Mouse (Mus musculus) brown adipose tissue, adult 24 weeks (tissue): ENCODE measurements around the gene Cenpk. TPM values are rescaled to one million over a fixed set of nuclear protein-coding genes. Genes with fewer than 3 reads are reported as not detected.
A peak's percentile ranks its signal among the peaks of the same experiment; 100 is the strongest.
"Not testable (repeated sequence)": the region's sequence is repeated elsewhere in the genome, so short reads cannot be mapped to it uniquely, and the experiment has no call there.

Experiments
- H3K27ac ChIP-seq: fragments of 200-500 bp; replicated peaks from 2 replicates; pipeline ENCODE4 v1.5.1; 2012; ENCODE audit warnings: low read depth, mild to moderate bottlenecking, low read length
- H3K4me1 ChIP-seq: fragments of 200-500 bp; 2 replicates; pipeline ENCODE4 v1.6.1; 2012; ENCODE audit warnings: low read length, mixed read lengths; ENCODE audit not compliant: control insufficient read depth, insufficient read depth, insufficient read length
- H3K4me3 ChIP-seq: fragments of 200-500 bp; 2 replicates; pipeline ENCODE4 v1.5.1; 2012; ENCODE audit warnings: low read depth, mild to moderate bottlenecking, low read length, moderate library complexity; ENCODE audit not compliant: insufficient read depth
- polyA plus RNA-seq: library from polyadenylated mRNA; stranded (reverse); fragments of >200 nt; gene quantifications from 2 replicates; pipeline ENCODE4 v1.2.4, GENCODE M21; 2012; ENCODE audit not compliant: missing spikeins, insufficient read depth, insufficient read length

Gene Cenpk
- polyA plus RNA-seq, result 1.3 TPM in 1 of 2 replicates, not detected in the other

DNA sequence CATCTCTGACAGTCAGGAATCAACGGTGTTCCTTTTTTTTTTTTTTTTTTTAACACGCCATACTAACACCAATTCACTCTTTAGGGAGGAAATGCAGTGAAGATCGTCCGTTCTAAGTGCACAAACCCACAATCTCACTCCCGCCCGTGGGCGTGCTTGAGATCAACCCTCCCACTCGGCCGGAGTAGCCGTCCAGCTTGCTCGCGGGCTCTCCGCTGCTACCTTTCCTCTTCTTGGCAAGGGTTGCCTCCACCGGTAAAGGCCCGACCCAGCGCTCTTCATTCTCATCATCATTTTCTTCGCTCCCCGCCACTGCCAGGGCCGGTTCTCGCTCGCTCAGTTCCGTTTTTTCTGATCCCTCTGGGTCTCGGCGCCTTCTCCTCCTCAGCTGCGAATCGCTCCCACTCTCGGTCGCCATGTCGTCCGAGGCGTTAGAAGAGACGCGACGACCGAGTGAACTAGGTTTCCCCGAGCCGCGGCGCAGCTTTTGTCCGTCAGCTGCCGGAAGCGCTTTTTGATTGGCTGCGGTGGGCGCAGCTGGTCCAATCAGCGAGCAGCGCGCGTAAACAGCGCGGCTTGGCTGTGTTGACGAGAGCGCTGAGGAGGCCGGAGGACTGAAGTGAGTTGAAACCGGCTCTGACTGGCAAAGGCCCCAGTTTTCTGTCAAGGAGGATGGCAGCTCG is at the start of gene Cenpk, which contains the start of gene Ppwd1:
Cenpk (plus strand) TSS at position 228 of the 683 bp plus-strand sequence.
Ppwd1 (minus strand) TSS at position 460 of the 683 bp plus-strand sequence.
- peak within 1 kb of the TSS; percentile 94 for H3K4me3 ChIP-seq
- H3K27ac ChIP-seq, result peak within 1 kb of the TSS; percentile 95
- H3K4me1 ChIP-seq, result no peaks in the 10 kb centered on the region

DNA sequence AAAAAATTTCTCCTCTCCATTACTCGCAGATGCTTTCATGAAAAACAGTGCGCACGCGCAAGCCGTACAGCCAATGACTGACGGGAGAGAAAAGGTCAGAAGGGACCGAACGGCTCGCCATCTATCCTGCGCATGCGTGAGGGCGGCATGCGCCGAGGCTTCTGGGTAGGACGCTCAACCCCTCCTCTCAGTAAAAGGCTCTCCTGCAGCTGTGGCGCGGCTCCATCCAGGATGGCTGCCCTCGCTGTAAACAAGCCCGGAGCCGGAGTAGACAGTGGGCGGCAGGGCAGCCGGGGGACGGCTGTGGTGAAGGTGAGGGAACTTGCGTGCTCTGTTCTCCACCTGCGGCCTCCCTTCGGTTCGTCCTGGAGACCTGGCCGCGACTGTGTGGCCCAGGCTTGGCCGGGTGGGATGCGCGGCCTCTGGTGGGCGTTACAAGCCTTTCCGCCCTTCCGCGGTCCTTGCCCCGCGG is 49.7 kb upstream of the Cenpk start, which contains the start of gene Trim23:
Trim23 (plus strand) TSS at position 148 of the 472 bp plus-strand sequence.
- H3K4me1 ChIP-seq, result no peaks in the 10 kb centered on the region; the same call in 1 of the 2 replicates
- peak within 1 kb of the TSS; percentile 78 for H3K27ac ChIP-seq
- H3K4me3 ChIP-seq, result peak within 1 kb of the TSS; percentile 88

DNA sequence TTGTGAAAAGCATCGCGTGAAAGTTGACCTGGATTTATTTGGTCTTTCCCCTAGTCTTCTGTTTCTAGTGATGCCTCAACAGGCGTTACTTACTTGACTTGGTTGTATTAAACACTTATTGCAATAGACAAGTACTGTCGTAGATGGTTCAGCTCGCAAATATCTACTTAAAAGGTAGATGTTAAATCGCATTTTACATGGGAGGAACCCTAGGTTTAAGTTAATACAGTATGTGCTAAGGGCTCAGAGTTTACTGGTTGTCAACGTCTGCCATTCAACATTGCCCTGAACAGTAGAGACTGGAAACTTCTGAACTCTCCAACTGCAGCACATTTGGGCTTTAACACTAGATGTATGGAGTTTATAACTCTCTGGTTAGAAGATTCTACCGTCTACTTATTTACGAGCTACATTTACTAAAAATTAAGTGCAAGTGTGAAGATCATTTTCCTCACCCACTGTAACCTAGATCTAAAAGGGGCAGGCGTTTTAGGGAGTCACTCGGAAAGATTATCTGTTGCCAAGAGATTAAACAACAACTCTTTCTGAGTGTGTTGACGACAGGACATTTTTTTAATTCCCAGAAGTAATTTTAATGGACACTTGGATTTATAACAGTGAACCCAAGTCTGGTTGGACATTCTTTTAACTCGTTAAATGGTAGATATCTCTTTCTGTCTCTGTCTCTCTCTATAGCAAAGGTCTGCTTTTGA is 49.1 kb upstream of the Cenpk start:
- peak overlapping the region; percentile 53 for H3K27ac ChIP-seq

DNA sequence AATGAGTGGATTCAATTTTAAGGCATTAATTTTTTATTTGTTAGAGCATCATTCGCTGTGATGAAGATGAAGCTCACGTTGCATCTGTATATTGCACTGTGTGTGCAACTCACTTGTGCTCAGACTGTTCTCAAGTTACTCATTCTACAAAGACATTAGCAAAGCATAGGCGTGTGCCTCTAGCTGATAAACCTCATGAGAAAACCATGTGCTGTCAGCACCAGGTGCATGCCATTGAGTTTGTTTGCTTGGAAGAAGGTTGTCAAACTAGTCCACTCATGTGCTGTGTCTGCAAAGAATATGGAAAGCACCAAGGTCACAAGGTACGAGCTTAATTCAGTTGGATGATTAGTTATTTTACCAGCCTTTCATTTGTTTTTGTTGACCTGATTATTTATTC is 41.1 kb upstream of the Cenpk start:
- H3K4me1 ChIP-seq, result no peaks in the 10 kb centered on the region
- H3K4me3 ChIP-seq, result no peak overlapping the region
- no peak overlapping the region for H3K27ac ChIP-seq

More for the DNA sequence above, 49.1 kb upstream of the Cenpk start:
- Histone ChIP-seq H3K4me3 (peak overlapping the region; percentile 88), H3K4me1 (no peaks in the 10 kb centered on the region; the same call in 1 of the 2 replicates)

- H3K4me3 ChIP-seq, H3K27ac ChIP-seq, H3K4me1 ChIP-seq: not testable (repeated sequence)
Measured at GRCm38 (mm10) chr13:104195891-104196290, 32.5 kb upstream of the Cenpk start.

GRCm38 (mm10) chr13:104204313-104204712 is 24.1 kb upstream of the Cenpk start:
- Histone ChIP-seq H3K27ac (no peak overlapping the region), H3K4me1 (no peaks in the 10 kb centered on the region), H3K4me3 (no peak overlapping the region)

- Histone ChIP-seq H3K27ac (no peak overlapping the region), H3K4me3 (peak overlapping the region; percentile 34), H3K4me1 (no peaks in the 10 kb centered on the region)
Measured at GRCm38 (mm10) chr13:104227478-104227877, 933 bp upstream of the Cenpk start.

DNA sequence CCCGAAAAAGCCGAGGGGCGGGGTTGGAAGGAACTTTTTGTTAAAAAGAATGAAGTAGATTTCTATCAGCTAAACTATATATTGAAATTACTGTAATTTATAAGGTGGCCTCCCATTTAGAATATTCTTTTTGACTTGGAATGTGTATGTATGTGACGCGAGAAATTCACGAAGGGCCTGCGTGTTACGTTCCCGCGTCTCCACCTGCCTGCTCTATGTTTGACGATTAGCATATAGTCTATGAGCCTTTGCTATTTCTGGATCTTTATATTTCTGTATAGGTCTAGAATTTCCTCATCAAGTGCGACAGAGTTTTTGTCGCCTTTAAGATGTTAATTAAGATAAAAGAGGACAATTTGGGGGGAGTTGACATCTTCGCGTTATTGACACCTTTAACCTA is 770 bp downstream of the Cenpk start:
- Histone ChIP-seq H3K27ac (no peak overlapping the region), H3K4me1 (no peaks in the 10 kb centered on the region), H3K4me3 (peak overlapping the region; percentile 65)

DNA sequence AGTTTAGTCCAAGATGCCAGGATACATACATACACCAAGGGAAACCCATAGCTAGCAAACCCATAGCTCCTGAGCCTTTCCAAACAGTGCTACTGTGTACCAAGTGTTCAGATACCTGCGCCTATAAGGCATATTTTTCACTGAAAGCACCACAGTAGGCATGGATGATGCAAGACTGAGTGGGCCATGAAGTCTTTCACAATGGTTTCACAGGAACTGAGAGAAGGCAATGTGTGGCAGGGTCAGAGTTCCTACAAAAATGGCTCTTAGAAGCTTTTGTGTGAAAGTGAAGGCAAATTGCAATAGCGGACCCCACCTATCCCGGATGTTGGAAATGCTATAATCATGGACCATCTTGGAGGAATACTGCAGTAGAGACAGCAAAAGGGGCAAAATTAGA is 30.6 kb downstream of the Cenpk start:
- Histone ChIP-seq H3K4me1 (no peaks in the 10 kb centered on the region), H3K27ac (no peak overlapping the region), H3K4me3 (no peak overlapping the region)

DNA sequence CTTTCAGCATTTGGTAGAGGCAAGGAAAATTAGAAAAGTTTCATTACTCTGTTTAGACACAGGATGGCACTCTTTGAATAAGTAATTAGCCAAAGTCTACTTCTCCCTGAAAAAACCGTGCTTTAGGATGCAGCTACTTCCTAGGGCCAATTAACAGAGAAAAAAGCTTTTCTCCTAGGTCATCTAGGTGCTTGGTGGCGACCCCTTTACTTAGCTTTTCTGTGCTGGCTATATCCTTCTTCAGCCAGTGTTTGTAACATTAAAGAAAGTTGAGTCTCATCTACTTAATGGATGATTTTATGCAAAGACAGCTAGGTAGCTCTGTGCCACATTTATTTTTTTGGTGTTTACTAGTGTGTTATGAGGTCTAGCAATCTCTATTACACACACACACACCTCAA is 56.6 kb downstream of the Cenpk start:
- no peaks in the 10 kb centered on the region for H3K4me1 ChIP-seq
- H3K27ac ChIP-seq, result peak overlapping the region; percentile 94
- H3K4me3 ChIP-seq, result no peak overlapping the region

DNA sequence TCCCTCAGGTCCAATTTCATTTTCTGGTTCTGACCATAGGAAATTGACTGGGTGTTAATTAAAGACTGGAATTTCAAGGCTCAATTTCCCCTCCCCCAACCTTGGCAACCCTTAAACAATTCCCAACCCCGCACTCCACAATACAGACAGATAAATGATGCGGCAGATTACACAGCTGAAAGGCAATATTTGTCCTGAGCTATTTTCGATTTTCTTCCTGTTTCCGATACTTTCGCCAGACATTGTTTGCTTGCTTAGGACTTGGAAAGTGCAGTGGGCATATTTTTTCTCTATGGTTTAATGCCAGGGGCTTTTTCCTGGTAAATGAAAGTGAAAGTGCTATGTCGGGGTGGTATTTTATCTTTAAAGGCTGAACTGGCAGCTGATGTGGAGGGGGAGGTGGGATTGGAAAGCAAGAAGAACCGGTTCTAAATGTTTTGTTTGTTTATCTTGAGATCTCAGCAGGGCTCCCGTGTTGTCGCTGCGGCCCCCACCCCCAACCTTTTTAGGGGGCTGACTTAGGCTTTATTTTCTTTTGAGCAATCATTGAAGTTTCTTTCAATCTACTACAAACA is 57.4 kb downstream of the Cenpk start:
- H3K4me1 ChIP-seq, result no peaks in the 10 kb centered on the region
- H3K27ac ChIP-seq, result peak overlapping the region; percentile 94
- H3K4me3 ChIP-seq, result peak overlapping the region; percentile 84

GRCm38 (mm10) chr13:104286336-104286735 is 57.9 kb downstream of the Cenpk start:
- peak overlapping the region; percentile 94; the same call in 1 of the 2 replicates for H3K27ac ChIP-seq
- H3K4me1 ChIP-seq, result no peaks in the 10 kb centered on the region
- H3K4me3 ChIP-seq, result peak overlapping the region; percentile 84

DNA sequence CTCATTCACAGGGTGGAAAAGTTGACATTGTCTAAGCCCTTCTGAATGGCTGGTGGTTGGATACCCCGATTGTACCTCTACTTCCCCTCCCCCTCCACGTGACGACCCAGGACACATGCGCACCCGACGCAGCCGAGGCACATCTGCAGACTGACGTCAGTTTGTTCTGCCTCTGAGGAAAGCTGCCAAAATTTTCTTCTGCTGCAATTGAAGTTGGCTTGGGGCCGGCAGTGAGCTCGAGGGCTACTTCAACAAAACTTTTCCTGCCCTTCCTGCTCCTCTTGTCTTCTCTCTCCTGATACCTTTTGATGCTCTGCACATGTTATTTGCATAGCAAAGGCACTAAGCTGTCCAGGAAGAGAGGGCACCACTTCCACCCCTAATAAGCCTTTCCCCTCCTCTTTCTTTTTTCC is 58.5 kb downstream of the Cenpk start:
- peak overlapping the region; percentile 74 for H3K27ac ChIP-seq
- peak overlapping the region; percentile 59 for H3K4me3 ChIP-seq
- H3K4me1 ChIP-seq, result no peaks in the 10 kb centered on the region

GRCm38 (mm10) chr13:104287366-104288225 is 59.2 kb downstream of the Cenpk start, which contains the start of gene Adamts6:
Gene Adamts6, plus strand, starts transcription at chr13:104287835.
- H3K4me1 ChIP-seq, result no peaks in the 10 kb centered on the region

More at GRCm38 (mm10) chr13:104287366-104288225, 59.2 kb downstream of the Cenpk start, which contains the start of gene Adamts6:
- Histone ChIP-seq H3K27ac (peak within 1 kb of the TSS; percentile 92), H3K4me3 (peak within 1 kb of the TSS; percentile 72)
